Mouse (Mus musculus) hindbrain, embryonic 11.5 days (tissue): ENCODE results near the gene Ampd3. TPM values are rescaled to one million over a fixed set of nuclear protein-coding genes. Genes with fewer than 3 reads are reported as not detected.

ENCODE experiments used
- ATAC-seq: fragments of 200-750 bp; cut with Nextera tagmentation; 2 replicates; pipeline ENCODE4 v1.8.0; 2017; ENCODE audit warnings: mild to moderate bottlenecking, moderate TSS enrichment, moderate library complexity; ENCODE audit not compliant: low FRiP score
- DNase-seq: peaks from one replicate; pipeline ENCODE4 v3.0.0-alpha.2; 2015; ENCODE audit warnings: low spot score
- H3K27ac ChIP-seq: fragments of 300-500 bp; sonication (generic); 2 replicates; pipeline ENCODE4 v1.5.1; 2014; ENCODE audit warnings: mild to moderate bottlenecking, low read depth, low read length
- H3K27me3 ChIP-seq: fragments of 300-500 bp; sonication (generic); 2 replicates; pipeline ENCODE4 v1.6.1; 2014; ENCODE audit warnings: mild to moderate bottlenecking, low read length, moderate library complexity, mixed read lengths; ENCODE audit not compliant: control insufficient read depth, insufficient read depth
- H3K36me3 ChIP-seq: fragments of 300-500 bp; sonication (generic); 2 replicates; pipeline ENCODE4 v1.6.1; 2014; ENCODE audit warnings: mild to moderate bottlenecking, low read length, moderate library complexity, mixed read lengths; ENCODE audit not compliant: control insufficient read depth, insufficient read depth
- H3K4me1 ChIP-seq: fragments of 300-500 bp; sonication (generic); replicated peaks from 2 replicates; pipeline ENCODE4 v1.6.1; 2014; ENCODE audit warnings: low read length, mixed read lengths; ENCODE audit not compliant: control insufficient read depth, insufficient read depth
- H3K4me2 ChIP-seq: fragments of 300-500 bp; sonication (generic); replicated peaks from 2 replicates; pipeline ENCODE4 v1.6.1; 2014; ENCODE audit warnings: mild to moderate bottlenecking, low read depth, low read length
- H3K4me3 ChIP-seq: fragments of 300-500 bp; sonication (generic); 2 replicates; pipeline ENCODE4 v1.5.1; 2014; ENCODE audit warnings: low read depth, low read length
- H3K9ac ChIP-seq: fragments of 300-500 bp; sonication (generic); 2 replicates; pipeline ENCODE4 v1.6.1; 2014; ENCODE audit warnings: low read depth, low read length
- H3K9me3 ChIP-seq: fragments of 300-500 bp; sonication (generic); 2 replicates; pipeline ENCODE4 v1.6.1; 2016; ENCODE audit warnings: low read length; ENCODE audit not compliant: control insufficient read depth
- WGBS: fragments of 180-500 bp; shearing (Covaris S2); extraction: QIAGEN DNeasy Blood & Tissue Kit; methylation state at CpG from one replicate; pipeline ENCODE4 v1.1.7; 2014; 5-methylcytosine and 5-hydroxymethylcytosine counted together
- polyA plus RNA-seq: library from polyadenylated mRNA; unstranded; fragments of >200 nt; fragmentation: Nextera tagmentation; extraction: Ambion mirVana; gene quantifications from 2 replicates; pipeline ENCODE4 v1.2.1, GENCODE M21; 2014

The Ampd3 gene
- polyA plus RNA-seq, 1 experiment from 2014 or later, result 1.3 TPM

GRCm38 (mm10) chr7:110732001-110732632 is 35.9 kb upstream of the Ampd3 start:
- no peak overlapping the region for H3K4me3 ChIP-seq
- H3K4me2 ChIP-seq, result no peak overlapping the region
- H3K4me1 ChIP-seq, result peaks cover 2% of the 10 kb centered on the region; the same call in 1 of the 2 replicates
- no peaks in the 10 kb centered on the region for H3K9me3 ChIP-seq
- H3K36me3 ChIP-seq, result no peaks in the 10 kb centered on the region
- 0 out of 2 replicates have a peak overlapping the region, but pooled peaks have one; percentile 19 for H3K9ac ChIP-seq
- no peak overlapping the region for H3K27ac ChIP-seq
- 84% methylated on average over 12 of the region's 12 CpGs for WGBS
- ATAC-seq (no peak), DNase-seq (no peak)
- H3K27me3 ChIP-seq, result no peaks in the 10 kb centered on the region

- no peaks in the 10 kb centered on the region for H3K36me3 ChIP-seq
- 52% methylated on average over 2 of the region's 2 CpGs for WGBS
- no peaks in the 10 kb centered on the region for H3K27me3 ChIP-seq
- H3K27ac ChIP-seq, result no peak overlapping the region
- ATAC-seq (no peak), DNase-seq (no peak)
- H3K4me3 ChIP-seq, result no peak overlapping the region
- H3K4me1 ChIP-seq, result no peaks in the 10 kb centered on the region
- H3K4me2 ChIP-seq, result no peak overlapping the region
- no peaks in the 10 kb centered on the region for H3K9me3 ChIP-seq
- no peak overlapping the region for H3K9ac ChIP-seq
These were observed 31.1 kb upstream of the Ampd3 start for GRCm38 (mm10) chr7:110736914-110737313.

- Histone ChIP-seq H3K4me3 (no peak overlapping the region), H3K27ac (no peak overlapping the region), H3K9me3 (no peaks in the 10 kb centered on the region), H3K4me1 (no peaks in the 10 kb centered on the region), H3K9ac (no peak overlapping the region), H3K27me3 (no peaks in the 10 kb centered on the region), H3K4me2 (no peak overlapping the region), H3K36me3 (no peaks in the 10 kb centered on the region)
- 29% methylated on average over 5 of the region's 5 CpGs for WGBS
- no peak for ATAC-seq
- no peak for DNase-seq
These were observed 28.2 kb upstream of the Ampd3 start for GRCm38 (mm10) chr7:110739764-110740163.

GRCm38 (mm10) chr7:110740188-110740587 is 27.8 kb upstream of the Ampd3 start:
- no peak overlapping the region for H3K27ac ChIP-seq
- H3K4me3 ChIP-seq, result no peak overlapping the region
- no peaks in the 10 kb centered on the region for H3K4me1 ChIP-seq
- DNase-seq, result no peak
- no peak overlapping the region for H3K9ac ChIP-seq
- no peaks in the 10 kb centered on the region for H3K27me3 ChIP-seq
- WGBS, result 37% methylated on average over 2 of the region's 2 CpGs
- no peaks in the 10 kb centered on the region for H3K36me3 ChIP-seq
- no peaks in the 10 kb centered on the region for H3K9me3 ChIP-seq
- no peak for ATAC-seq
- H3K4me2 ChIP-seq, result no peak overlapping the region

- no peak overlapping the region for H3K4me3 ChIP-seq
- ATAC-seq (no peak), DNase-seq (no peak)
- H3K9ac ChIP-seq, result no peak overlapping the region
- no peak overlapping the region for H3K4me2 ChIP-seq
- H3K27me3 ChIP-seq, result no peaks in the 10 kb centered on the region
- no peaks in the 10 kb centered on the region for H3K36me3 ChIP-seq
- H3K27ac ChIP-seq, result no peak overlapping the region
- no peaks in the 10 kb centered on the region for H3K4me1 ChIP-seq
- 91% methylated on average over 5 of the region's 5 CpGs for WGBS
- no peaks in the 10 kb centered on the region for H3K9me3 ChIP-seq
These were observed 26.0 kb upstream of the Ampd3 start for GRCm38 (mm10) chr7:110742022-110742421.

GRCm38 (mm10) chr7:110746087-110746562 is 21.9 kb upstream of the Ampd3 start:
- no peaks in the 10 kb centered on the region for H3K4me1 ChIP-seq
- H3K4me3 ChIP-seq, result no peak overlapping the region
- DNase-seq, result no peak
- no peaks in the 10 kb centered on the region for H3K27me3 ChIP-seq
- no peak overlapping the region for H3K9ac ChIP-seq
- no peaks in the 10 kb centered on the region for H3K9me3 ChIP-seq
- H3K4me2 ChIP-seq, result no peak overlapping the region
- no peak overlapping the region for H3K27ac ChIP-seq
- WGBS, result 86% methylated on average over 5 of the region's 5 CpGs
- ATAC-seq, result no peak
- no peaks in the 10 kb centered on the region for H3K36me3 ChIP-seq

- WGBS, result 71% methylated on average over 2 of the region's 2 CpGs
- Histone ChIP-seq H3K27me3 (no peaks in the 10 kb centered on the region), H3K4me2 (no peak overlapping the region), H3K36me3 (no peaks in the 10 kb centered on the region), H3K4me3 (no peak overlapping the region), H3K9me3 (no peaks in the 10 kb centered on the region), H3K4me1 (no peaks in the 10 kb centered on the region), H3K27ac (no peak overlapping the region), H3K9ac (no peak overlapping the region)
- ATAC-seq (no peak), DNase-seq (no peak)
These were observed 21.2 kb upstream of the Ampd3 start for GRCm38 (mm10) chr7:110746809-110747208.

- ATAC-seq (no peak), DNase-seq (no peak)
- H3K36me3 ChIP-seq, result no peaks in the 10 kb centered on the region
- no peak overlapping the region for H3K4me3 ChIP-seq
- H3K27ac ChIP-seq, result no peak overlapping the region
- H3K9me3 ChIP-seq, result no peaks in the 10 kb centered on the region
- no peak overlapping the region for H3K9ac ChIP-seq
- no peaks in the 10 kb centered on the region for H3K27me3 ChIP-seq
- H3K4me2 ChIP-seq, result no peak overlapping the region
- H3K4me1 ChIP-seq, result no peaks in the 10 kb centered on the region
- 46% methylated on average over 4 of the region's 4 CpGs for WGBS
These were observed 17.2 kb upstream of the Ampd3 start for GRCm38 (mm10) chr7:110750834-110751233.

- no peak overlapping the region for H3K4me2 ChIP-seq
- WGBS, result 76% methylated on average over 1 of the region's 1 CpGs
- H3K4me3 ChIP-seq, result no peak overlapping the region
- H3K9ac ChIP-seq, result no peak overlapping the region
- no peaks in the 10 kb centered on the region for H3K27me3 ChIP-seq
- no peak for ATAC-seq
- no peak for DNase-seq
- no peaks in the 10 kb centered on the region for H3K36me3 ChIP-seq
- no peaks in the 10 kb centered on the region for H3K9me3 ChIP-seq
- no peaks in the 10 kb centered on the region for H3K4me1 ChIP-seq
- no peak overlapping the region for H3K27ac ChIP-seq
These were observed 16.4 kb upstream of the Ampd3 start for GRCm38 (mm10) chr7:110751634-110752033.
